15 mouse cellular contexts compared by ENCODE assay signal in the genomic region with DNA sequence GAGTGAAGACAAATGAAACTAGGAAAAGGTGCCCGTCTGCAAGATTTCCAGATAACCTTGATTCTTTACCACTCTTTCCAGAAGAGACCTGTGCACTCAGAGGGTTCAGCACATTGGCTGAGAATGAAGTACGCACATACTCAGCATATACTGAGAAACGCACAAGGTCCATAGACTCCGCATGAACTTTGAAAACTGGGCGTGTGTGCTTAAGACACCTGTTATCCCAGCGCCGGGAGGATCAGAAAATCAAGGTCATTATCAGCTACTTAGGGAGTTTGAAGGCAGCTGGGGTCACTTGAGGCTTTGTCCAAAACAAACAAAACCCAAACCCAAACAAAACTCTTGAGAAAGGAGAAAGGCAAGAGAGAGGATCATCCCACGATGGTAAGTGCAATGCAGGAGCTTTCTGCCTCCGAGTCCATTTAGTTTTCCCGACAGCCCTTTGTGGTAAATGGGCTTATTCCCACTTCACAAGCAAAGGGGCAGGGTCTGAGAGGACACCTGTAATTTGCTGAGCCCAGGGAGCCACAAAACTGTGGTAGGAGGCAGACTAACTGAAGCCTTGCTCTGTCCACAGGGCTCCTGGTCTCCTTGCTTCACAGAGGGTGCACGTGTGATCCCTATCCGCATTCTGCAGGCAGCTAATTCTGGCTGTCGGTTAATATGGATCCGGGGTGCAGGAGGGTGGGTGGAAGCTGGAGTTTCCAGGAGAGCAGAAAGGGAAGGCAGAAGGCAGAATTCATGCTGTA.
DNase-seq lines count a peak whose midpoint lies in the region; ATAC-seq and TF ChIP-seq lines count a peak whose summit lies in the region.
"Had no signal": no experiment of that assay in that cellular context is flagged by ENCODE, and none has a peak within 500 bp of the region (broad histone marks: within the 10 kb centered on the region; RNA-seq: fewer than 3 reads in every experiment).

No protein-coding gene starts in this region.

- H3K4me2 ChIP-seq in hindbrain, embryonic 16.5 days (ENCODE audit: low read length), result no peak overlapping the region
- no peak overlapping the region for H3K4me2 ChIP-seq in hindbrain, embryonic 11.5 days (replicated peaks; ENCODE audit: low read depth, low read length)
- H3K4me2 ChIP-seq in lung, embryonic 16.5 days (ENCODE audit: low read depth, low read length), result no peak overlapping the region
- no peak overlapping the region for H3K4me2 ChIP-seq in intestine, embryonic 15.5 days (replicated peaks)
- H3K4me2 ChIP-seq: liver, embryonic 11.5 days; midbrain, embryonic 15.5 days had no signal

- peaks cover 11% of the 10 kb centered on the region for H3K4me1 ChIP-seq in hindbrain, embryonic 16.5 days (ENCODE audit: control insufficient read depth, insufficient read depth, low read depth, low read length)
- H3K4me1 ChIP-seq in hindbrain, embryonic 11.5 days (replicated peaks; ENCODE audit: control insufficient read depth, insufficient read depth, low read length), result 0 out of 2 replicates have a peak, but pooled peaks cover under 1% of the 10 kb centered on the region
- peaks cover 56% of the 10 kb centered on the region for H3K4me1 ChIP-seq in lung, embryonic 16.5 days (replicated peaks; ENCODE audit: control insufficient read depth, insufficient read depth, low read length)
- peaks cover 39% of the 10 kb centered on the region for H3K4me1 ChIP-seq in intestine, embryonic 15.5 days (replicated peaks)
- H3K4me1 ChIP-seq: midbrain, embryonic 15.5 days had no signal

- no peak overlapping the region for H3K9ac ChIP-seq in hindbrain, embryonic 16.5 days (ENCODE audit: low read depth, low read length)
- no peak overlapping the region for H3K9ac ChIP-seq in hindbrain, embryonic 11.5 days (ENCODE audit: low read depth, low read length)
- H3K9ac ChIP-seq in lung, embryonic 16.5 days (ENCODE audit: low read length), result no peak overlapping the region
- no peak overlapping the region for H3K9ac ChIP-seq in intestine, embryonic 15.5 days
- H3K9ac ChIP-seq: midbrain, embryonic 15.5 days had no signal

- no peaks in the 10 kb centered on the region for H3K9me3 ChIP-seq in hindbrain, embryonic 16.5 days (ENCODE audit: control insufficient read depth, low read length)
- no peaks in the 10 kb centered on the region for H3K9me3 ChIP-seq in hindbrain, embryonic 11.5 days (ENCODE audit: control insufficient read depth, low read length)
- no peaks in the 10 kb centered on the region for H3K9me3 ChIP-seq in lung, embryonic 16.5 days (ENCODE audit: control insufficient read depth, low read length)
- no peaks in the 10 kb centered on the region for H3K9me3 ChIP-seq in intestine, embryonic 15.5 days
- H3K9me3 ChIP-seq: midbrain, embryonic 15.5 days had no signal

- no peaks in the 10 kb centered on the region for H3K27me3 ChIP-seq in hindbrain, embryonic 16.5 days (replicated peaks; ENCODE audit: control insufficient read depth, insufficient read depth, low read length)
- H3K27me3 ChIP-seq in hindbrain, embryonic 11.5 days (ENCODE audit: control insufficient read depth, insufficient read depth, low read length), result no peaks in the 10 kb centered on the region
- no peaks in the 10 kb centered on the region for H3K27me3 ChIP-seq in lung, embryonic 16.5 days (ENCODE audit: control insufficient read depth, insufficient read depth, low read depth, low read length)
- H3K27me3 ChIP-seq in intestine, embryonic 15.5 days (replicated peaks), result no peaks in the 10 kb centered on the region
- H3K27me3 ChIP-seq: midbrain, embryonic 15.5 days had no signal

- 83% methylated on average over 14 of the region's 14 CpGs for WGBS in hindbrain, embryonic 16.5 days
- WGBS in hindbrain, embryonic 11.5 days, result 84% methylated on average over 14 of the region's 14 CpGs
- WGBS in lung, embryonic 16.5 days, result 47% methylated on average over 14 of the region's 14 CpGs
- WGBS in intestine, embryonic 15.5 days, result 55% methylated on average over 14 of the region's 14 CpGs

- no peak for ATAC-seq in hindbrain, embryonic 16.5 days
- ATAC-seq in hindbrain, embryonic 11.5 days (ENCODE audit: low FRiP score), result no peak
- ATAC-seq in lung, embryonic 16.5 days (ENCODE audit: low read depth), result no peak
- peak; percentile 76 for ATAC-seq in intestine, embryonic 15.5 days
- ATAC-seq: midbrain, embryonic 15.5 days had no signal

- peak overlapping the region; percentile 73 for H3K27ac ChIP-seq in gastrocnemius, adult 2 months
- H3K27ac ChIP-seq in hindbrain, embryonic 16.5 days (ENCODE audit: low read depth, low read length), result 0 out of 2 replicates have a peak overlapping the region, but pooled peaks have one; percentile 17
- no peak overlapping the region for H3K27ac ChIP-seq in hindbrain, embryonic 11.5 days (ENCODE audit: low read depth, low read length)
- peak overlapping the region; percentile 42; the same call in 1 of the 2 replicates for H3K27ac ChIP-seq in lung, embryonic 16.5 days (ENCODE audit: low read length)
- H3K27ac ChIP-seq in intestine, embryonic 15.5 days, result peak overlapping the region; percentile 48
- H3K27ac ChIP-seq in layer of hippocampus, adult 2 months, result no peak overlapping the region
- H3K27ac ChIP-seq: macrophage; midbrain, embryonic 15.5 days had no signal

- intact Hi-C loops in gastrocnemius, adult 2 months (cut with DNase I), result no loop called here

- no peak for TF ChIP-seq CTCF in gastrocnemius, adult 2 months (IDR thresholded peaks at IDR 0.05)
- TF ChIP-seq CTCF in layer of hippocampus, adult 2 months (conservative IDR thresholded peaks at IDR 0.05), result no peak

- H3K4me3 ChIP-seq in gastrocnemius, adult 2 months, result peak overlapping the region; percentile 22; the same call in 1 of the 2 replicates
- no peak overlapping the region for H3K4me3 ChIP-seq in hindbrain, embryonic 16.5 days (ENCODE audit: low read length)
- no peak overlapping the region for H3K4me3 ChIP-seq in hindbrain, embryonic 11.5 days (ENCODE audit: low read depth, low read length)
- no peak overlapping the region for H3K4me3 ChIP-seq in lung, embryonic 16.5 days (ENCODE audit: low read length)
- no peak overlapping the region for H3K4me3 ChIP-seq in intestine, embryonic 15.5 days (replicated peaks)
- no peak overlapping the region for H3K4me3 ChIP-seq in layer of hippocampus, adult 2 months
- H3K4me3 ChIP-seq: midbrain, embryonic 15.5 days had no signal

- H3K36me3 ChIP-seq in hindbrain, embryonic 16.5 days (ENCODE audit: control insufficient read depth, insufficient read depth, low read length), result 0 out of 2 replicates have a peak, but pooled peaks cover 5% of the 10 kb centered on the region
- no peaks in the 10 kb centered on the region for H3K36me3 ChIP-seq in hindbrain, embryonic 11.5 days (ENCODE audit: control insufficient read depth, insufficient read depth, low read length)
- H3K36me3 ChIP-seq in lung, embryonic 16.5 days (ENCODE audit: control insufficient read depth, insufficient read depth, low read length), result peaks cover 36% of the 10 kb centered on the region
- no peaks in the 10 kb centered on the region; the same call in 1 of the 2 replicates for H3K36me3 ChIP-seq in intestine, embryonic 15.5 days
- H3K36me3 ChIP-seq: midbrain, embryonic 15.5 days had no signal

- DNase-seq in gastrocnemius, adult 2 months, result no peak
- no peak for DNase-seq in gastrocnemius, adult 18-20 months (ENCODE audit: low spot score)
- DNase-seq in hindbrain, embryonic 11.5 days (ENCODE audit: low spot score), result no peak
- no peak for DNase-seq in lung, postnatal 25 days (ENCODE audit: low spot score)
- DNase-seq in layer of hippocampus, adult 2 months (ENCODE audit: low spot score in 2 of 2), result no peak
- DNase-seq: cerebellum, postnatal 14 days; gastrocnemius, postnatal 25 days; right cerebral cortex, postnatal 14 days; thymus, adult 18-20 months had no signal

Comparison
In these comparisons a context has a peak if more than half of its experiments do, and no peak if none do; other contexts are left out.
1. H3K27ac ChIP-seq: peak in gastrocnemius, adult 2 months (single experiment), hindbrain, embryonic 16.5 days (single experiment), lung, embryonic 16.5 days (single experiment) and intestine, embryonic 15.5 days (single experiment); none in hindbrain, embryonic 11.5 days (single experiment) and layer of hippocampus, adult 2 months (single experiment).